Mouse (Mus musculus) neural tube, embryonic 13.5 days (tissue): Measurements from ENCODE around the gene Dennd4c. TPM values are rescaled to one million over a fixed set of nuclear protein-coding genes. Genes with fewer than 3 reads are reported as not detected.

ENCODE experiments used
- ATAC-seq: fragments of 200-750 bp; cut with Nextera tagmentation; 2 replicates; pipeline ENCODE4 v1.8.0; 2017; ENCODE audit warnings: low read depth, mild to moderate bottlenecking, moderate TSS enrichment, moderate library complexity
- H3K27ac ChIP-seq: fragments of 300-500 bp; sonication (generic); replicated peaks from 2 replicates; pipeline ENCODE4 v1.5.1; 2015; ENCODE audit warnings: moderate library complexity, mild to moderate bottlenecking, inconsistent platforms
- H3K27me3 ChIP-seq: fragments of 300-500 bp; sonication (generic); 2 replicates; pipeline ENCODE4 v1.6.1; 2015; ENCODE audit warnings: mild to moderate bottlenecking, inconsistent platforms
- H3K36me3 ChIP-seq: fragments of 300-500 bp; sonication (generic); 2 replicates; pipeline ENCODE4 v1.6.1; 2015; ENCODE audit warnings: mild to moderate bottlenecking, inconsistent platforms
- H3K4me1 ChIP-seq: fragments of 300-500 bp; sonication (generic); replicated peaks from 2 replicates; pipeline ENCODE4 v1.6.1; 2015; ENCODE audit warnings: inconsistent platforms
- H3K4me2 ChIP-seq: fragments of 300-500 bp; sonication (generic); 2 replicates; pipeline ENCODE4 v1.6.1; 2015; ENCODE audit warnings: inconsistent platforms, mild to moderate bottlenecking, moderate library complexity
- H3K4me3 ChIP-seq: fragments of 300-500 bp; sonication (generic); 2 replicates; pipeline ENCODE4 v1.5.1; 2015; ENCODE audit warnings: mild to moderate bottlenecking, inconsistent platforms
- H3K9ac ChIP-seq: fragments of 300-500 bp; sonication (generic); 2 replicates; pipeline ENCODE4 v1.6.1; 2015; ENCODE audit warnings: moderate library complexity, mild to moderate bottlenecking, inconsistent platforms
- H3K9me3 ChIP-seq: fragments of 300-500 bp; sonication (generic); 2 replicates; pipeline ENCODE4 v1.6.1; 2016; ENCODE audit warnings: inconsistent platforms
- WGBS: fragments of 180-500 bp; shearing (Covaris S2); methylation state at CpG from one replicate; pipeline ENCODE4 v1.1.7; 2015; 5-methylcytosine and 5-hydroxymethylcytosine counted together
- polyA plus RNA-seq: library from polyadenylated mRNA; unstranded; fragments of >200 nt; fragmentation: Nextera tagmentation; extraction: Ambion mirVana; gene quantifications from 2 replicates; pipeline ENCODE4 v1.2.1, GENCODE M21; 2015

The Dennd4c gene
- polyA plus RNA-seq, 1 experiment from 2014 or later: 5.8 TPM

- H3K4me1 ChIP-seq: no peaks in the 10 kb centered on the region
- H3K9me3 ChIP-seq: no peaks in the 10 kb centered on the region
- ATAC-seq: no peak
- H3K4me3 ChIP-seq: no peak overlapping the region
- no peaks in the 10 kb centered on the region for H3K36me3 ChIP-seq
- H3K27me3 ChIP-seq: no peaks in the 10 kb centered on the region
- H3K27ac ChIP-seq: no peak overlapping the region
- no peak overlapping the region for H3K9ac ChIP-seq
- no peak overlapping the region for H3K4me2 ChIP-seq
- WGBS: 83% methylated on average over 5 of the region's 5 CpGs
Measured at GRCm38 (mm10) chr4:86864087-86864486, 115.7 kb downstream of the Dennd4c start.

- ATAC-seq: no peak
- Histone ChIP-seq H3K36me3 (no peaks in the 10 kb centered on the region), H3K4me3 (no peak overlapping the region), H3K9me3 (no peaks in the 10 kb centered on the region), H3K4me2 (no peak overlapping the region), H3K27me3 (peaks cover 17% of the 10 kb centered on the region), H3K4me1 (peaks cover 16% of the 10 kb centered on the region), H3K27ac (no peak overlapping the region), H3K9ac (no peak overlapping the region)
Measured at GRCm38 (mm10) chr4:86871988-86872387, 123.6 kb downstream of the Dennd4c start.

GRCm38 (mm10) chr4:86873072-86873471 lies 124.7 kb downstream of the Dennd4c start:
- Histone ChIP-seq H3K27ac (no peak overlapping the region), H3K9me3 (no peaks in the 10 kb centered on the region), H3K4me2 (no peak overlapping the region), H3K36me3 (no peaks in the 10 kb centered on the region), H3K4me1 (peaks cover 16% of the 10 kb centered on the region), H3K4me3 (no peak overlapping the region), H3K9ac (no peak overlapping the region), H3K27me3 (peaks cover 17% of the 10 kb centered on the region)
- no peak for ATAC-seq
- WGBS: 49% methylated on average over 4 of the region's 4 CpGs

GRCm38 (mm10) chr4:86874146-86874847 lies 125.9 kb downstream of the Dennd4c start, which contains the start of gene Acer2:
TSS of gene Acer2 (plus strand) at chr4:86874396.
- H3K27me3 ChIP-seq: peaks cover 17% of the 10 kb centered on the region
- H3K4me1 ChIP-seq: peaks cover 16% of the 10 kb centered on the region
- H3K36me3 ChIP-seq: no peaks in the 10 kb centered on the region
- WGBS: under 1% methylated on average over 59 of the region's 60 CpGs
- peak; percentile 92 for ATAC-seq
- peak within 1 kb of the TSS; percentile 81 for H3K9ac ChIP-seq
- H3K9me3 ChIP-seq: no peaks in the 10 kb centered on the region
- H3K27ac ChIP-seq: peak within 1 kb of the TSS; percentile 67
- H3K4me2 ChIP-seq: peak within 1 kb of the TSS; percentile 89
- peak within 1 kb of the TSS; percentile 79 for H3K4me3 ChIP-seq

- Histone ChIP-seq H3K27ac (no peak overlapping the region), H3K9me3 (no peaks in the 10 kb centered on the region), H3K4me3 (no peak overlapping the region), H3K9ac (no peak overlapping the region), H3K27me3 (peaks cover 17% of the 10 kb centered on the region), H3K4me2 (no peak overlapping the region), H3K36me3 (no peaks in the 10 kb centered on the region), H3K4me1 (peaks cover 16% of the 10 kb centered on the region)
- 98% methylated on average over 2 of the region's 2 CpGs for WGBS
- ATAC-seq: no peak
Measured at GRCm38 (mm10) chr4:86879477-86879876, 131.1 kb downstream of the Dennd4c start.

GRCm38 (mm10) chr4:86881178-86881577 lies 132.8 kb downstream of the Dennd4c start:
- Histone ChIP-seq H3K9ac (no peak overlapping the region), H3K4me1 (peaks cover 2% of the 10 kb centered on the region), H3K36me3 (no peaks in the 10 kb centered on the region), H3K27me3 (peaks cover 6% of the 10 kb centered on the region), H3K4me2 (no peak overlapping the region), H3K9me3 (no peaks in the 10 kb centered on the region), H3K27ac (no peak overlapping the region), H3K4me3 (no peak overlapping the region)
- no peak for ATAC-seq
- 92% methylated on average over 4 of the region's 4 CpGs for WGBS

- Histone ChIP-seq H3K4me2 (no peak overlapping the region), H3K27ac (no peak overlapping the region), H3K9ac (no peak overlapping the region), H3K9me3 (no peaks in the 10 kb centered on the region), H3K27me3 (no peaks in the 10 kb centered on the region), H3K4me3 (no peak overlapping the region), H3K36me3 (peaks cover 4% of the 10 kb centered on the region), H3K4me1 (no peaks in the 10 kb centered on the region)
- no peak for ATAC-seq
- 57% methylated on average over 2 of the region's 2 CpGs for WGBS
Measured at GRCm38 (mm10) chr4:86882413-86882812, 134.1 kb downstream of the Dennd4c start.

GRCm38 (mm10) chr4:86884945-86885344 lies 136.6 kb downstream of the Dennd4c start:
- Histone ChIP-seq H3K27ac (no peak overlapping the region), H3K27me3 (no peaks in the 10 kb centered on the region), H3K9ac (no peak overlapping the region), H3K36me3 (peaks cover 8% of the 10 kb centered on the region), H3K9me3 (no peaks in the 10 kb centered on the region), H3K4me1 (no peaks in the 10 kb centered on the region), H3K4me2 (no peak overlapping the region), H3K4me3 (no peak overlapping the region)
- no peak for ATAC-seq
- 41% methylated on average over 4 of the region's 4 CpGs for WGBS

- Histone ChIP-seq H3K4me1 (no peaks in the 10 kb centered on the region), H3K4me2 (peak overlapping the region; percentile 42), H3K9ac (no peak overlapping the region), H3K27me3 (no peaks in the 10 kb centered on the region), H3K9me3 (no peaks in the 10 kb centered on the region), H3K4me3 (peak overlapping the region; percentile 13), H3K36me3 (peaks cover 8% of the 10 kb centered on the region), H3K27ac (no peak overlapping the region)
- ATAC-seq: no peak
- 55% methylated on average over 12 of the region's 12 CpGs for WGBS
Measured at GRCm38 (mm10) chr4:86885790-86886159, 137.4 kb downstream of the Dennd4c start.

GRCm38 (mm10) chr4:86886160-86886878 lies 138.0 kb downstream of the Dennd4c start:
- H3K9ac ChIP-seq: no peak overlapping the region

GRCm38 (mm10) chr4:86887879-86888278 lies 139.5 kb downstream of the Dennd4c start:
- Histone ChIP-seq H3K4me3 (no peak overlapping the region), H3K27ac (no peak overlapping the region), H3K27me3 (no peaks in the 10 kb centered on the region), H3K9ac (no peak overlapping the region), H3K9me3 (no peaks in the 10 kb centered on the region), H3K4me1 (no peaks in the 10 kb centered on the region), H3K36me3 (peaks cover 8% of the 10 kb centered on the region), H3K4me2 (no peak overlapping the region)
- ATAC-seq: no peak
- WGBS: 70% methylated on average over 5 of the region's 5 CpGs

More at GRCm38 (mm10) chr4:86886160-86886878, 138.0 kb downstream of the Dennd4c start:
- H3K4me2 ChIP-seq: peak overlapping the region; percentile 42
- H3K4me3 ChIP-seq: peak overlapping the region; percentile 13
- ATAC-seq: no peak
- peaks cover 8% of the 10 kb centered on the region for H3K36me3 ChIP-seq
- H3K9me3 ChIP-seq: no peaks in the 10 kb centered on the region
- no peak overlapping the region for H3K27ac ChIP-seq
- H3K27me3 ChIP-seq: no peaks in the 10 kb centered on the region
- no peaks in the 10 kb centered on the region for H3K4me1 ChIP-seq
- whole genome bisulfite sequencing: 47% methylated on average over 18 of the region's 18 CpGs

GRCm38 (mm10) chr4:86897411-86897810 lies 149.1 kb downstream of the Dennd4c start:
- H3K9me3 ChIP-seq: no peaks in the 10 kb centered on the region
- H3K27me3 ChIP-seq: no peaks in the 10 kb centered on the region
- peaks cover 5% of the 10 kb centered on the region for H3K4me1 ChIP-seq
- H3K4me3 ChIP-seq: no peak overlapping the region
- H3K9ac ChIP-seq: no peak overlapping the region
- H3K36me3 ChIP-seq: no peaks in the 10 kb centered on the region
- H3K27ac ChIP-seq: no peak overlapping the region
- no peak overlapping the region for H3K4me2 ChIP-seq
- 79% methylated on average over 7 of the region's 7 CpGs for WGBS
- ATAC-seq: no peak
